Mouse (Mus musculus): ENCODE data around the gene Krtap27-1.

Gene Krtap27-1

DNA sequence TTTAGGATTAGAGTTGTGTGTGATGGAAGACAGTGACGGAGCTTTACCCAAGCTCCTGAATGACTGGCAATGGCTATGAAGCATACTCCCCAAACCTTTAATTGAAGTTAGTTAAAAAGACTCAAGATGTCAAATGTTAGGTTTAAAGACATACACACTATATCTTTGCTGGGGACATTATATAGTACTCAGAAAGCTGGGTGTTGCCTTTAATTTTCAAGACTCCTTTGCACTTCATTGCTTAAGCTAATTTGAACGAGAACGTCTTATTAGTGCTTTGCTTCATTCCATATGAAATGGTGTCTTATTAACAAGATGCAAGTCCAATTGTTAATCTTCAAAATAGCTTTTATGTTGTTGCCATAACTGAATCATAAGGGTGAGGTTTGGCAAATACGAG is at the start of gene Krtap27-1:
Gene Krtap27-1, minus strand, starts transcription at position 101 of the 400 bp plus-strand sequence.
- DNase-seq = no peak

DNA sequence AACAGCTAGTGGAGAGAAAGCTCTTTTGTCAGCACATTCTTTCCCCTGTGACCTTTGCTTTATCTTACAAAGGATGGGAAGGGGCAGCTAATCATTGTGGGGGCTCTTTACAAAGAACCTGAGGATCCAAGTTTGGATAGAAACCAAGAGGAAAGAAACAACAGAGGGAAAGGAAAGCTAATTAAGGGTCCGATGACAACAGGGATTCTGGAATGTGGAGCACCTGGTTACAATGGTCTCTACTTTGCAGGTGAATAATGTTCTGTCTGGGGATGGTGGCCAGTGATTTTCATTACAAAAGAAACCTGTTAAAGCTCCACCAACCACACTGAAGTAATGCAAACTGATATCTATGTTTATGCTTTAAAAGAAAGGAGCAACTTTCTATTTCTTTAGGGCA is 48.6 kb upstream of the Krtap27-1 start:
- DNase-seq = no peak

DNA sequence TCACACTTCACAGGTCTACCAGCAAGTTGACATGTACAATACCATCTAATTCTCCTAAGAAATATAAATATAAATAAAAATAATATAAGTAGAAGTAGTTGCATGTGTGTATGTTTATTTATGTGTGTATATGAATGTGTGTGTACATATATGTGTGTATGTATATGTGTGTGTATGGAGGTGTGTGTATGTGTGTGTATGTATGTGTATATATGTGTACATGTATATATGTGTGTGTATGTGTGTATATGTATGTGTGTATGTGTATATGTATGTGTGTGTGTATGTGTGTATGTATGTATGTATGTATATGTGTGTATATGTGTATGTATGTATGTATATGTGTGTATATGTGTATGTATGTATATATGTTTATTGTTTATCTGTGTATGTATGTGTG is 45.1 kb upstream of the Krtap27-1 start:
- no peak for DNase-seq

DNA sequence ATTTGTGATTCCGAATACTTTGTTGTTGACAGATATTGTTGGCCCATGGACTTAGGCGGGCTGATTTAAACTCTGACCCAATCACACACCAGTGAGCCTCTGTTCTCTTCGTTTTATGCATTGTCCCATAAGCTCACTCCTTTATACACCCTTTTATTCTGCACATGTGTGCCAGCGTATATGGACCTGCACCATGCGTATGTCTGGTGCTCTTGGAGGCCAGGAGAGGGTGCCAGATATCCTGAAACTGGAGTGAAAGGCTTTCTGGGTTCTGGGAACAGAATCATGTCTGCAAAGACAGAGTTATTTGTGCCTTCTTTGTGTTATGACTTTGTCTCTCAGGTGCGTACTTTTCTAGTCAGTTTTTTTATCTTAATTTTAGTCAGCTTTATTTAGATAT is 39.8 kb upstream of the Krtap27-1 start:
- no peak for DNase-seq

DNA sequence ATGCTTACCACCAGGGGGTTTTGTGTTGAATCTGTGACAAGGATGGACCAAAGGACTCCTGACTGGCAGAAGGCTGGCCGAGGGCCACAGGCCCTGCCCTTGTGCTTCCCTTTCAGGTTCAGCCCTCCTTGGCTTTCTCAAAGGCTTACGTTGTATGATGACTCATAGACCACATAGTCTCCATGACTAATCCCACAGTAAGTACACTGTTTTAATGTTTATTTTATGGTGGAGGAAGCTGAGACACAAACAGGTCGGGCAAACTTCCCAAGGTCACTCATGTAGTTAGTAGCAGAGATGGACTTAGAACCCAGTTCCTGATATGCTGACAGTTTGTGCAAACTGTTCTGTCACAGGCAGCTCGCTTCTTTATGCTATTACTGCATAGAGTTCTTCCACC is 39.3 kb upstream of the Krtap27-1 start:
- no peak for DNase-seq

DNA sequence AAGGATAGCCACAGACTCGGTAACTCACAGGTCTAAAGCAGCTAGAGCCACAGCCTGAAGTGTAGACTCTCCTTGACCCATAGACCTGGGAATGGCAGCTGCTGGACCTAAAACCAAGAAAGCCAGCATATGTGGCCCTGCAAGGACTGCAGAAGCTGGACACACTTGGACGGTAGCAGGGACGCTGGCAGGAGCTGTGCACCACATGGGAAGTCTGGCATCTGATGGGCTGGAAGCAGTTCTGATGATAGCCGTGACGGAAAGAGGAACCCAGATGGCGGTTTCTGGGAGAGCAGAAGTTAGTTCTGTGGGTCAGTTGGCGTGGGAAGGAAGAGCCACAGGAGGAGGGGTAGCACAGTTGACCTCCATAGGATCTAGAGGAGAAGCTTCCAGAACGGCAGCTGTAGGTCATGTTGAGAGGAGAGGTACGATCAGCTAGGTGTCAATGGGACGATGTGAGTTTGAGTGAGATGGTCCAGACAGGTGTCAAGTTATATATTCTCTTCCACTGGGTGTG is 36.1 kb upstream of the Krtap27-1 start, which contains the start of gene 2310061N02Rik:
Gene 2310061N02Rik, minus strand, starts transcription at position 467 of the 517 bp plus-strand sequence.
- no peak for DNase-seq

DNA sequence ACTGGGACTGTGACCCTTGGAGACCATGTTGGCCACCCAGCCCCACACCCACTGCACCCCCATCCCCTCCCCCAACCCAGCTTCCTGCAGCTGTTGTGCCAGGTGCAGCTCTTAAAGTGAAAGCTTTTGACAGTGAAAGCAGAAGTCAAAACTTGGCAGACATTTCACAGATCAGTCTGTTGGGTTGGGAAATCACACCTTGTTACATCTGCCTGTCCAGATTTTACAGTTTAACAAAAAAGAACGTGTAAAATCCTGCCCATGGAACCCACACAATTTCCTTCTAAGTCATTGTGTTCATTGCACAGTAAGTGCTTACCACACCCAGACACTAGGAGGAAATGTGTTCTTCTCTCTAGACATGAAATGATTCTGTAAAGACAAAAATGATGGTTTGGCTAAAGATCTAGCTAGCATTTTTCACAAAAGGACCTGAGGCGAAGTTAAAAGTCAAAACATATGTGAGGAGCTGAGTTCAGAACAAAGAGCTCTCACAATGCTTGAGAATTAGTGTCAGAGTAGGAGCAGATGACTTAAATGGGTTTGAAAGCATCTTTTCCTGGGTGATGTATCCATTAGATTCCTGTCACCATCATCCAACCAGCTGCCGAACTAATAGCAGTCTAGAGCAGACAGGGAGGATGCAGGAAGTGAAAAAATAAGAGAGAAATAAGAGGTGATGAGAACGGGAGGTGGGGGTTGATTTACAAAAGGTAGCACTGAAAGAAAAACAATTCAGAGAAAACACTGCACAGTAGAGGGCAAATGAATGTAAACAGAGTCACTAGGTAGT is 29.8 kb upstream of the Krtap27-1 start:
- peak; percentile 61 to 64 for DNase-seq

DNA sequence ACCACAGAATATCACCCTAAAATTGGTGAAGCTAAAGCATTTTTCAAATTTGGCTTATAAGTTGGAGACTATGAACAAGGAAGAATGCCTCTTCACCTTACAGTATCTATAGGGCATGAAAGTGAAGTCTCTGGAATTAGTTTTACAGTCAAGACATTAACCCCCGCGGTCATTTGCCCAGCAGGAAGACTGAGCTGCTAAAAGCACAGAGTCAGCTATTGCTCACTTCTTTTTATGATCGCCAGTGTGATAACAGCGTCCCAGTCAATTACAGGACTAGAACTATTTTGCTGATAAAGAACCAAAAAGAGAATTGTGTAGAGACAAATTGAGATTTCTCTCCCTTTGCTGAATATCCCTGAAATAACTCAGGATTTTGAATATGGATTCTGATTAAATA is 24.8 kb upstream of the Krtap27-1 start:
- DNase-seq = no peak

DNA sequence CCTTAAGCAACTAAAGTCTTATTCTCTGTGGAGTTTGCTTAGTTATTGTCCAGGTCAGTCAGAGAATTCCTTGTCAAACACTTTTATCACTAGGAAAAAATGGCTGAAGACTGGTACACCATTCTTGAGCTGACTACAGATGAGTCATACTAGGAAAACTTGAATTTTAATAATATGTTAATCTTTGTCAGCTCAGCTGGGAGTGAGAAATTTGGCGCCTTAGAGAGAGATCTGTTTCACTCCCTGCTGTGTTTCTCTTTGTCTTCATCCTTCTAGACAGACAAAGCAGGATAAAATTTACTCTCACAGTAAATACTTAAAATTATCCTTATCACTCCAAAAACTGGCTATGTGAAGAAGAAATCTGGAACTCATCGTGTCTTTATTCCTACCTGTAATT is 9.8 kb upstream of the Krtap27-1 start:
- DNase-seq = no peak

DNA sequence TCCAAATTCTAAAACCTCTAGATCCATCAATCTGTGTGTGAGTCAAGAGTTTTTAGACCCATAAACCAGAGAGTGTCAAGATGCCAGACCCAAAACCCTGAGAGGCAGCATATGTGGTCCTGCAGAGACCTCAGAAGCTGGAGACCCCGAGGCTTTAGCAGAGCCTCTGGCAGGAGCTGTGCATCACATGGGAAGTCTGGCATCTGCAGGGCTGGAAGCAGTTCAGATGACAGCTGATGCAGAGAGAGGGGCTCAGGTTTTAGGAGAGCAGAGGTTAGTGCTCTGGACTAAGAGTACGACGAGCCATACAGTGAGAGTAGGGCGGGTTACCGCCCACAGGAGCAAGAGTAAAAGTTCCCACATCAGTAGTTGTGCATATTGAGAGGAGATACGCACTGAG is 7.6 kb upstream of the Krtap27-1 start:
- DNase-seq = no peak

DNA sequence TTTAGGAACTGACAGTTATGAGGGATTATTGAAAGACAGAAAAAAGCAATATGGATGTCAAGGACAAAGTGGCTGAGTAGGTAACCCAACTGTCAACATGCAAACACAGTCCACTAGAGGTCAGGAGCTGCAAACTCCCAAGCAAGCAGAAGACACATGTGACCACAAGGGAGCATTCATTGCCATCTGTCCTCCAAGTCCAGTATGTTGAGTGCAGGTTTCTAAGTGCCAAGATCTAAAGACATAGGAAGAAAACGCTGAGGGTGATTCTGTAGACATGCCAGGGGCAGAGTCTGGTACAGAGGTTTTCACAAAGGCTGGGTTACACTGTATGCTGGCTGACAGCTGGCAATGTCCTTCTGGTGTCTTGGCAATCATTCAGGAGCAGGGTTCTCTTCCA is 14.0 kb downstream of the Krtap27-1 start:
- no peak for DNase-seq

DNA sequence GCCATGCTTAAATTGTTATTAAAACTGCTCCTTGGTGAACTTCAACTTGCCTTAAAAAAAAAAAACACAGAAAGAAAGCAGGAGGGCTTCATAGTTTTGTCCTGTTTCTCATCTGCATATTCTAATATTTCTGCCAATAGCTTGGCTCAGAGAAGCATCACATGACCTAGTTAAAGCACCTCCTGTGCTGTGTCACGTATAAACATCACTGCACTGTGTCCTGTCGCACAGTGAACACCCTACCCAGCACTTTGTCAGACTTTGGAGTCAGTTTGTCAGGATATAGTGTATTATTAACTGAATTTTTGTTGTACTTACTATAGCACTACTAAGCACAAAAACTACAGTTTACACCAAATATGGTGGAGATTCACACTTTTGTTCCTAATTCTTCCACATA is 19.5 kb downstream of the Krtap27-1 start:
- DNase-seq = no peak

DNA sequence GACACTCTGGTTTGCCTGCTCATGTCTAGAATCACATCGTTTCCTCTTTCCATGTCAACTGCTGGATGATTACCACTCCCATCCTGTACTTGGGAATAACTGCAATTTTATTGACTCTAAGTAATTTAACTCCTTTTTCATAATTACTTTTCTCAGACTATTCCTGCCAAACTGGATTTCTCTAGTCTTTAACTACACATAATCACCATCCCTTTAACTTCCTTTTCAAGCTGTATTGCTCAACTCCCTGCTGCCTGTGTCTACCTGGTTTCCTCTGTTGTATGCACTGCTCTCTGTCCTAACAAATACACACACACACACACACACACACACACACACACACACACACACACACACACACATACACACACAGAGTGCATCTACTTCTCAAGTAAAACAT is 20.4 kb downstream of the Krtap27-1 start:
- no peak for DNase-seq

DNA sequence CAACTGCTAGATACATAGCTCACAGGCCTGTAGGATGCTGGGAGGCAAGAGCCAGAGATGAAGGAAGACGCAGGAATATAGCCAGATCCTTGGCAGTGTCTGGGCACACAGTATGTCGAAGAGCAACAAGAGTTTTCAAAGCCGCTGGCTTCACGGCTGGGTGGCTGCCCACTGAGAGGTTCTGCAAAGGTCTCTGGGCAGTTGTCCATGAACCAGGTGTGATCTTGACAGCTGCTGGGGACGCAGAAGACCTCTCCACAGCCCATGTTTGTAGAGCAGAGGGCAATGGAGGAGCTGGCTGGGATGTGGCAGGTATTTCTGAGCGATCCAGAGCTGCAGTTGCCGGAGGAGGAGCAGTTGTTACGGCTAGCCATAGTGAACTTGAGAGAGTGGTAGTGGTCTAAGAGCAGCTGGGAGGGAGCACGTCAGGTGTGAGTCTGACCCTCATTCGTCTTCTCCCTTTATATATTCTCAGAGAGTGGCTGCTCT is 24.1 kb downstream of the Krtap27-1 start, which contains the start of gene Krtap26-1:
Gene Krtap26-1, minus strand, starts transcription at position 439 of the 489 bp plus-strand sequence.
- no peak for DNase-seq

DNA sequence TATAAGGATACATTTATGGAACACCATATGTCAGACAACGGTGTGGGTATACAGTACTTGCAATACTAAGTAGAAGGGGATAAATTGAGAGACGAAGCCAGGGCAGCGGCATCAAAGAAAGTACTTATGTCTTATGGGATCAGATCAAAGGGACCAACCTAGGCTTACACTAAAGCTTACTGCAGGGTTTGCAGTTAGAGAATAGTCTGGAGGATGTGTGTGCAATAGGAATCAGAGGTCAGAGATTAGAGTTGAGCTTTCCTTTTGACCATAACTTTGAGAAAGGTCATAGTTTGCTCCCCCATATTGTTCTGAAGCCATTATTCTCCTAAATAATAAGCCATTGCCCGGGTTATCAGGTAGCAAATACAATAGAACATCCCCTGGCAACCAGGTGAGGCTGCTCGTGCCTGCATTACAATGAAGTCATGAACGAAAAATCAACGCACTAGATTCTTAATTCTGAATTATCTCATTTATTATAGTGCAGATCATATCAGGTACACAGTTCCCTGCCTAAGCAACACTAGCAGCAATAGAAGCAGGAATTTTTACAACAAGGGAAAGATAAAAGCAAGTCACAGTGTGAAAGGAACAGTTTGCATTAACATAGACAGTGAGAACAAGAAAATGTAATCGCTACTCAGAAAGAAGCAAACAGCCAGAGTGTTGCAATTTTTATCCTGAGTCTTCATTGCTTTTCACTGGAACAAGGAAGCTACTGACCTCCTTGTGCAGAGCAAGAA is 24.9 kb downstream of the Krtap27-1 start:
- no peak for DNase-seq

DNA sequence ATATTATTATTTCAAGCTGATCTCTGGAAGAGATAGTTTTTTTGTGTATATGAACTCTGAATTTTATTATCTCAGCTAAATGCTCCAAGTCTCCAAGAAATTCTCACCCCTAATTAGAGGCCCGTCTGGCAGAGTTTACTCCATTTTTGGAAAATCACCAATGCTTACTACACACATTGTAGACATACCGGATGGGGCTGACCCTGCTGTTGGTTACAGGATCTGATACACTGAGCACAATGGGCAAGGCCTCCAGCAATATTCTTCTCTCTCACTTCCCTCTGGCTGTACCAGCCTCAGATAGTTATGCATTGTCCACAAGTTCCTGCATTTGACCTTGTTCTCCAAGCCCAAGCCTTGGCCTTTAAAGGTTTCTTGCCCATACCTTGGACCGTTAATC is 31.4 kb downstream of the Krtap27-1 start:
- DNase-seq = no peak

DNA sequence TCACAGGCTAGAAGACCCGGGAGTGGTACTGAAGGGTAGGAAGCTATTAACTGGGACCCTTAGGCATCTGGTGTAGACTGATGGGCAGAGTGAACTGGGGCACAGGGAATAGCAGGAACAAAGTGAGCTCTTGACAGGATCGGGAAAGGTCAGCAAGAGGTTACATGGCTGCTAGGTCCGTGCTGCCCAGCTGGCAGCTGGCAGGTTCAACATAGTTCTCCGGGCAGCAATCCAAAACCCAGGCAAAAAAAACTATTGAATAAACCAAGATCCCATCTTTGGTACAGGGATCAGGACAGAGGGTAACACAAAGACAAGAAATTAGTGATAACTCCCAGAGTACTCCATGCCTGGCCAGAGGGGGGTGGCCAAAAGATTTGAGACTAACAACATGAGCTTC is 36.3 kb downstream of the Krtap27-1 start:
- no peak for DNase-seq

DNA sequence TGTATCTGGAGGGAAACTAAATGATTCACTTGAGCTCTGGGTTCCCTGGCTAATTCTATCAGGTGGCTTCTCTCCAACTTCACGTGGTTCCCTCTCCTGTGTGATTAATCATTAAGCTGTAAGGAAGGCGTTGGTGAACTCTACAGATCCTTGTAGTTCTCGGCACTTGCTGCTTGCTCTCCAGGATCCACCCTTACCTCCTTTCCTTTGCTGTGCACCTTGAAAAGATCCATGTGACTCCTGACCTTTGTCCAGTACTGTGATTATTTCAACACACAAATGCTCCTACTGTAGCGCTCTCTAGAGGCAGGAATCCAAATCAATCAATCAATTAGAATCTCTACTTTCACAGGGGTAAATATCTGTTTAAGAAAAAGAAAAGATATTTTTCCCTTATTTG is 40.0 kb downstream of the Krtap27-1 start:
- no peak for DNase-seq

DNA sequence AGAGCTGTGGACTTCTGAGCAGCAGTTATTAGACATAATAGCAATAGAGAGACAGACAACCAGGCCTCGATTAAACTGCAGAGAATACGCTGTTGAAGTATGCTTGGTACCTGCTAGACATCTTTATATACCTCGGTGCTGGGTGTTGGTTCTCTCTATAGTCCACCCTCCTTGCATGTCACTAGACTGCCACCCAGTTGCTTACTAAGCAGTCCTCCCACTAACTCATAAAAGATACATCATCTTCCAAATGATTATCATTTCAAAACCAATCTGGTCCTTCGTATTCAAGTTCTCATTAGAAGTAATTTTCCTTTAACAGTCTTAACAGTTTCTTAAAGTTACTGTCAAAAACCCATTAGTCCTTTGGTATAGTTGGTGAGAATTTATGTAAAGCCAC is 43.9 kb downstream of the Krtap27-1 start, which contains the start of gene 2310079G19Rik:
Gene 2310079G19Rik, minus strand, starts transcription at position 101 of the 400 bp plus-strand sequence.
- DNase-seq = no peak

All from B cell, adult 2 months (primary cell).